Mouse (Mus musculus) frontal cortex, postnatal 10 days (tissue): ENCODE results near the gene Mad2l2.
"Not testable (repeated sequence)": the region's sequence is repeated elsewhere in the genome, so short reads cannot be mapped to it uniquely, and the experiment has no call there.

ENCODE experiments used
- DNase-seq, 2 experiments: peaks; one replicate each; pipeline ENCODE4 v3.0.0; 2022; ENCODE audit warnings: low spot score in 2 of 2, mixed read lengths in 1 of 2

Gene Mad2l2

GRCm38 (mm10) chr4:148169586-148169985, 39.4 kb downstream of the Mad2l2 start:
- DNase-seq = no peak

GRCm38 (mm10) chr4:148170842-148171241, 40.7 kb downstream of the Mad2l2 start:
- peak in 1 of 2 experiments; percentile 55 for DNase-seq

GRCm38 (mm10) chr4:148171261-148171660, 41.1 kb downstream of the Mad2l2 start:
- no peak for DNase-seq

- peak; percentile 27 to 39 for DNase-seq
These were observed 43.8 kb downstream of the Mad2l2 start for GRCm38 (mm10) chr4:148173811-148174494.

GRCm38 (mm10) chr4:148174495-148174862, 44.3 kb downstream of the Mad2l2 start:
- no peak for DNase-seq

- not testable (repeated sequence) for DNase-seq
These were observed 46.4 kb downstream of the Mad2l2 start for GRCm38 (mm10) chr4:148176603-148177002.

GRCm38 (mm10) chr4:148177716-148178115, 47.5 kb downstream of the Mad2l2 start:
- DNase-seq = no peak

- DNase-seq = no peak
These were observed 51.3 kb downstream of the Mad2l2 start for GRCm38 (mm10) chr4:148181483-148181882.

- no peak for DNase-seq
These were observed 52.2 kb downstream of the Mad2l2 start for GRCm38 (mm10) chr4:148182363-148182762.

GRCm38 (mm10) chr4:148184564-148184963, 54.4 kb downstream of the Mad2l2 start:
- no peak for DNase-seq

- no peak for DNase-seq
These were observed 55.6 kb downstream of the Mad2l2 start for GRCm38 (mm10) chr4:148185819-148186218.

GRCm38 (mm10) chr4:148188767-148189166, 58.6 kb downstream of the Mad2l2 start:
- DNase-seq = not testable (repeated sequence)

- DNase-seq = no peak
These were observed 62.6 kb downstream of the Mad2l2 start for GRCm38 (mm10) chr4:148192707-148193245.

GRCm38 (mm10) chr4:148194400-148194799, 64.2 kb downstream of the Mad2l2 start:
- DNase-seq = no peak
